Mouse (Mus musculus) heart, adult 2 months (tissue): Measurements from ENCODE around the gene Sacs.

Source experiments
- CTCF ChIP-seq: fragments of 200-600 bp; IDR thresholded peaks from 2 replicates; pipeline ENCODE4 v1.8.1; 2022; ENCODE audit warnings: antibody characterized with exemption, mild to moderate bottlenecking, moderate library complexity
- EP300 ChIP-seq: fragments of 200-500 bp; IDR thresholded peaks from 2 replicates; pipeline ENCODE4 v1.6.1; 2011; ENCODE audit warnings: low read depth, low read length, control low read depth; ENCODE audit not compliant: insufficient read depth

GRCm38 (mm10) chr14:61134381-61135030 lies 3.8 kb upstream of the Sacs start:
- TF ChIP-seq CTCF: no peak
- no peak for TF ChIP-seq EP300
